Mouse (Mus musculus): ENCODE measurements around the gene Olfr1490. TPM values are rescaled to one million over a fixed set of nuclear protein-coding genes. Genes with fewer than 3 reads are reported as not detected.

Gene Olfr1490
- polyA plus RNA-seq (2012; rRNA removed; ENCODE audit: low replicate concordance): not detected in 2 replicates

GRCm38 (mm10) chr19:13650791-13651190, at the start of gene Olfr1490:
Olfr1490 (plus strand) TSS chr19:13651091.

GRCm38 (mm10) chr19:13617075-13617474, 33.8 kb upstream of the Olfr1490 start, which contains the start of gene Olfr1487:
Olfr1487 (plus strand) TSS chr19:13617375.

GRCm38 (mm10) chr19:13631321-13631720, 19.6 kb upstream of the Olfr1490 start, which contains the start of gene Olfr1489:
Olfr1489 (plus strand) TSS chr19:13631621.

GRCm38 (mm10) chr19:13696968-13697367, 46.1 kb downstream of the Olfr1490 start, which contains the start of gene Olfr1491:
Olfr1491 (plus strand) TSS chr19:13697268.

Other genes starting within 250 kb of the Olfr1490 start
- not detected in 2 replicates for gene Olfr1469, start 243.2 kb upstream of the Olfr1490 start, polyA plus RNA-seq (2012; rRNA removed; ENCODE audit: low replicate concordance)
- gene Olfr1471, start 207.7 kb upstream of the Olfr1490 start, polyA plus RNA-seq (2012; rRNA removed; ENCODE audit: low replicate concordance): not detected in 2 replicates
- not detected in 2 replicates for gene Olfr1472, start 195.0 kb upstream of the Olfr1490 start, polyA plus RNA-seq (2012; rRNA removed; ENCODE audit: low replicate concordance)
- gene Olfr1474, start 181.5 kb upstream of the Olfr1490 start, polyA plus RNA-seq (2012; rRNA removed; ENCODE audit: low replicate concordance): not detected in 2 replicates
- not detected in 2 replicates for gene Olfr1475, start 170.9 kb upstream of the Olfr1490 start, polyA plus RNA-seq (2012; rRNA removed; ENCODE audit: low replicate concordance)
- gene Olfr1477, start 150.5 kb upstream of the Olfr1490 start, polyA plus RNA-seq (2012; rRNA removed; ENCODE audit: low replicate concordance): not detected in 2 replicates
- gene Olfr1480, start 123.2 kb upstream of the Olfr1490 start, polyA plus RNA-seq (2012; rRNA removed; ENCODE audit: low replicate concordance): not detected in 2 replicates
- not detected in 2 replicates for gene Olfr1484, start 67.6 kb upstream of the Olfr1490 start, polyA plus RNA-seq (2012; rRNA removed; ENCODE audit: low replicate concordance)
- gene Olfr1487, start 33.7 kb upstream of the Olfr1490 start, polyA plus RNA-seq (2012; rRNA removed; ENCODE audit: low replicate concordance): not detected in 2 replicates
- gene Olfr1489, start 19.5 kb upstream of the Olfr1490 start, polyA plus RNA-seq (2012; rRNA removed; ENCODE audit: low replicate concordance): not detected in 2 replicates
- gene Olfr1491, start 46.2 kb downstream of the Olfr1490 start, polyA plus RNA-seq (2012; rRNA removed; ENCODE audit: low replicate concordance): not detected in 2 replicates
- gene Olfr1493-ps1, start 72.2 kb downstream of the Olfr1490 start, polyA plus RNA-seq (2012; rRNA removed; ENCODE audit: low replicate concordance): not detected in 2 replicates
- gene Olfr1494, start 88.6 kb downstream of the Olfr1490 start, polyA plus RNA-seq (2012; rRNA removed; ENCODE audit: low replicate concordance): not detected in 2 replicates
- not detected in 2 replicates for gene Olfr1495, start 113.5 kb downstream of the Olfr1490 start, polyA plus RNA-seq (2012; rRNA removed; ENCODE audit: low replicate concordance)
- gene Olfr1496, start 126.8 kb downstream of the Olfr1490 start, polyA plus RNA-seq (2012; rRNA removed; ENCODE audit: low replicate concordance): not detected in 2 replicates
- not detected in 2 replicates for gene Olfr1497, start 147.1 kb downstream of the Olfr1490 start, polyA plus RNA-seq (2012; rRNA removed; ENCODE audit: low replicate concordance)
- not detected in 2 replicates for gene Olfr1499, start 168.4 kb downstream of the Olfr1490 start, polyA plus RNA-seq (2012; rRNA removed; ENCODE audit: low replicate concordance)
- gene Olfr1500, start 179.4 kb downstream of the Olfr1490 start, polyA plus RNA-seq (2012; rRNA removed; ENCODE audit: low replicate concordance): not detected in 2 replicates
- gene Olfr1501, start 199.6 kb downstream of the Olfr1490 start, polyA plus RNA-seq (2012; rRNA removed; ENCODE audit: low replicate concordance): not detected in 2 replicates
- gene Olfr1502, start 210.7 kb downstream of the Olfr1490 start, polyA plus RNA-seq (2012; rRNA removed; ENCODE audit: low replicate concordance): not detected in 2 replicates
- not detected in 2 replicates for gene Olfr1504, start 246.8 kb downstream of the Olfr1490 start, polyA plus RNA-seq (2012; rRNA removed; ENCODE audit: low replicate concordance)